Mouse (Mus musculus) kidney, embryonic 15.5 days (tissue): Measurements from ENCODE around the gene Chst11. TPM values are rescaled to one million over a fixed set of nuclear protein-coding genes. Genes with fewer than 3 reads are reported as not detected.

ENCODE experiments used
- ATAC-seq: fragments of 200-750 bp; cut with Nextera tagmentation; replicated peaks from 2 replicates; pipeline ENCODE4 v1.8.0; 2017; ENCODE audit warnings: moderate TSS enrichment; ENCODE audit not compliant: low FRiP score
- H3K27ac ChIP-seq: fragments of 300-500 bp; sonication (generic); 2 replicates; pipeline ENCODE4 v1.5.1; 2015; ENCODE audit warnings: mild to moderate bottlenecking, inconsistent platforms
- H3K27me3 ChIP-seq: fragments of 300-500 bp; sonication (generic); 2 replicates; pipeline ENCODE4 v1.6.1; 2015; ENCODE audit warnings: inconsistent platforms
- H3K36me3 ChIP-seq: fragments of 300-500 bp; sonication (generic); 2 replicates; pipeline ENCODE4 v1.6.1; 2015; ENCODE audit warnings: inconsistent platforms
- H3K4me1 ChIP-seq: fragments of 300-500 bp; sonication (generic); 2 replicates; pipeline ENCODE4 v1.6.1; 2015; ENCODE audit warnings: inconsistent platforms
- H3K4me2 ChIP-seq: fragments of 300-500 bp; sonication (generic); 2 replicates; pipeline ENCODE4 v1.6.1; 2015; ENCODE audit warnings: moderate library complexity, mild to moderate bottlenecking, inconsistent platforms
- H3K4me3 ChIP-seq: fragments of 300-500 bp; sonication (generic); replicated peaks from 2 replicates; pipeline ENCODE4 v1.5.1; 2015; ENCODE audit warnings: mild to moderate bottlenecking, inconsistent platforms
- H3K9ac ChIP-seq: fragments of 300-500 bp; sonication (generic); 2 replicates; pipeline ENCODE4 v1.6.1; 2015; ENCODE audit warnings: mild to moderate bottlenecking, inconsistent platforms
- H3K9me3 ChIP-seq: fragments of 300-500 bp; sonication (generic); replicated peaks from 2 replicates; pipeline ENCODE4 v1.6.1; 2016; ENCODE audit warnings: inconsistent platforms
- WGBS: fragments of 180-500 bp; shearing (Covaris S2); methylation state at CpG from one replicate; pipeline ENCODE4 v1.1.7; 2015; ENCODE audit warnings: mixed read lengths; 5-methylcytosine and 5-hydroxymethylcytosine counted together
- polyA plus RNA-seq: library from polyadenylated mRNA; unstranded; fragments of >200 nt; fragmentation: Nextera tagmentation; extraction: Ambion mirVana; gene quantifications from 2 replicates; pipeline ENCODE4 v1.2.1, GENCODE M21; 2015

Chst11 gene
- polyA plus RNA-seq, 1 experiment from 2014 or later = 3.8 TPM

- Histone ChIP-seq H3K4me2 (peak overlapping the region; percentile 12; the same call in 1 of the 2 replicates), H3K27me3 (no peaks in the 10 kb centered on the region), H3K9me3 (no peaks in the 10 kb centered on the region), H3K4me1 (peaks cover 68% of the 10 kb centered on the region), H3K36me3 (no peaks in the 10 kb centered on the region), H3K27ac (peak overlapping the region; percentile 96), H3K4me3 (no peak overlapping the region), H3K9ac (no peak overlapping the region)
- ATAC-seq = peak; percentile 93
- 11% methylated on average over 10 of the region's 10 CpGs for WGBS
Observed at GRCm38 (mm10) chr10:83042613-83043477, 57.5 kb downstream of the Chst11 start.

- H3K4me2 ChIP-seq = peak overlapping the region; percentile 12; the same call in 1 of the 2 replicates
- WGBS = 54% methylated on average over 2 of the region's 2 CpGs
- H3K4me1 ChIP-seq = peaks cover 73% of the 10 kb centered on the region
- peak overlapping the region; percentile 96 for H3K27ac ChIP-seq
- ATAC-seq = no peak
- H3K9me3 ChIP-seq = no peaks in the 10 kb centered on the region
- H3K9ac ChIP-seq = no peak overlapping the region
- no peaks in the 10 kb centered on the region for H3K36me3 ChIP-seq
- H3K27me3 ChIP-seq = no peaks in the 10 kb centered on the region
- no peak overlapping the region for H3K4me3 ChIP-seq
Observed at GRCm38 (mm10) chr10:83043478-83044259, 58.4 kb downstream of the Chst11 start.

- ATAC-seq = no peak
Observed at GRCm38 (mm10) chr10:83049174-83049780, 64.0 kb downstream of the Chst11 start.

GRCm38 (mm10) chr10:83053886-83054550 lies 68.7 kb downstream of the Chst11 start:
- Histone ChIP-seq H3K4me2 (no peak overlapping the region), H3K4me1 (peaks cover 2% of the 10 kb centered on the region; the same call in 1 of the 2 replicates), H3K9ac (no peak overlapping the region), H3K27me3 (no peaks in the 10 kb centered on the region), H3K36me3 (no peaks in the 10 kb centered on the region), H3K4me3 (no peak overlapping the region), H3K27ac (no peak overlapping the region), H3K9me3 (no peaks in the 10 kb centered on the region)
- 75% methylated on average over 10 of the region's 10 CpGs for WGBS
- ATAC-seq = no peak

More at GRCm38 (mm10) chr10:83049174-83049780, 64.0 kb downstream of the Chst11 start:
- H3K4me3 ChIP-seq = no peak overlapping the region
- no peaks in the 10 kb centered on the region for H3K36me3 ChIP-seq
- no peak overlapping the region for H3K4me2 ChIP-seq
- H3K9ac ChIP-seq = no peak overlapping the region
- no peaks in the 10 kb centered on the region for H3K9me3 ChIP-seq
- 60% methylated on average over 12 of the region's 12 CpGs for WGBS
- peaks cover 39% of the 10 kb centered on the region for H3K4me1 ChIP-seq
- no peaks in the 10 kb centered on the region for H3K27me3 ChIP-seq
- H3K27ac ChIP-seq = no peak overlapping the region

GRCm38 (mm10) chr10:83056291-83056690 lies 71.0 kb downstream of the Chst11 start:
- no peak overlapping the region for H3K27ac ChIP-seq
- no peaks in the 10 kb centered on the region for H3K36me3 ChIP-seq
- H3K9ac ChIP-seq = no peak overlapping the region
- no peaks in the 10 kb centered on the region for H3K9me3 ChIP-seq
- no peaks in the 10 kb centered on the region for H3K27me3 ChIP-seq
- H3K4me1 ChIP-seq = peaks cover 10% of the 10 kb centered on the region
- no peak overlapping the region for H3K4me3 ChIP-seq
- no peak overlapping the region for H3K4me2 ChIP-seq
- 85% methylated on average over 7 of the region's 7 CpGs for WGBS
- no peak for ATAC-seq

GRCm38 (mm10) chr10:83056866-83057265 lies 71.6 kb downstream of the Chst11 start:
- 71% methylated on average over 4 of the region's 4 CpGs for WGBS
- no peak overlapping the region for H3K9ac ChIP-seq
- no peak overlapping the region for H3K27ac ChIP-seq
- no peaks in the 10 kb centered on the region for H3K36me3 ChIP-seq
- no peak overlapping the region for H3K4me3 ChIP-seq
- no peaks in the 10 kb centered on the region for H3K27me3 ChIP-seq
- no peak for ATAC-seq
- H3K4me1 ChIP-seq = peaks cover 10% of the 10 kb centered on the region
- no peaks in the 10 kb centered on the region for H3K9me3 ChIP-seq
- no peak overlapping the region for H3K4me2 ChIP-seq

- H3K27ac ChIP-seq = peak overlapping the region; percentile 6; the same call in 1 of the 2 replicates
- no peaks in the 10 kb centered on the region for H3K27me3 ChIP-seq
- H3K9me3 ChIP-seq = no peaks in the 10 kb centered on the region
- no peak for ATAC-seq
- no peak overlapping the region for H3K4me2 ChIP-seq
- H3K36me3 ChIP-seq = no peaks in the 10 kb centered on the region
- peaks cover 10% of the 10 kb centered on the region for H3K4me1 ChIP-seq
- H3K4me3 ChIP-seq = no peak overlapping the region
- no peak overlapping the region for H3K9ac ChIP-seq
- 25% methylated on average over 12 of the region's 12 CpGs for WGBS
Observed at GRCm38 (mm10) chr10:83060066-83060782, 74.9 kb downstream of the Chst11 start.

GRCm38 (mm10) chr10:83062315-83062714 lies 77.0 kb downstream of the Chst11 start:
- ATAC-seq = no peak
- Histone ChIP-seq H3K27me3 (no peaks in the 10 kb centered on the region), H3K4me3 (no peak overlapping the region), H3K4me1 (peaks cover 22% of the 10 kb centered on the region), H3K4me2 (no peak overlapping the region), H3K9me3 (no peaks in the 10 kb centered on the region), H3K9ac (no peak overlapping the region), H3K36me3 (no peaks in the 10 kb centered on the region), H3K27ac (no peak overlapping the region)
- 76% methylated on average over 9 of the region's 9 CpGs for WGBS

- Histone ChIP-seq H3K9me3 (no peaks in the 10 kb centered on the region), H3K27me3 (no peaks in the 10 kb centered on the region), H3K4me3 (no peak overlapping the region), H3K27ac (no peak overlapping the region), H3K9ac (no peak overlapping the region), H3K36me3 (no peaks in the 10 kb centered on the region), H3K4me2 (no peak overlapping the region), H3K4me1 (peaks cover 45% of the 10 kb centered on the region)
- WGBS = 95% methylated on average over 5 of the region's 5 CpGs
- no peak for ATAC-seq
Observed at GRCm38 (mm10) chr10:83064796-83065195, 79.5 kb downstream of the Chst11 start.

GRCm38 (mm10) chr10:83066159-83066558 lies 80.9 kb downstream of the Chst11 start:
- Histone ChIP-seq H3K27me3 (no peaks in the 10 kb centered on the region), H3K4me3 (no peak overlapping the region), H3K27ac (no peak overlapping the region), H3K36me3 (no peaks in the 10 kb centered on the region), H3K4me2 (no peak overlapping the region), H3K9ac (no peak overlapping the region), H3K4me1 (peaks cover 47% of the 10 kb centered on the region), H3K9me3 (no peaks in the 10 kb centered on the region)
- ATAC-seq = no peak
- 66% methylated on average over 6 of the region's 6 CpGs for WGBS

GRCm38 (mm10) chr10:83067305-83067704 lies 82.0 kb downstream of the Chst11 start:
- Histone ChIP-seq H3K9me3 (no peaks in the 10 kb centered on the region), H3K27ac (no peak overlapping the region), H3K4me1 (peaks cover 58% of the 10 kb centered on the region), H3K27me3 (no peaks in the 10 kb centered on the region), H3K4me2 (no peak overlapping the region), H3K4me3 (no peak overlapping the region), H3K36me3 (no peaks in the 10 kb centered on the region), H3K9ac (no peak overlapping the region)
- 75% methylated on average over 4 of the region's 4 CpGs for WGBS
- no peak for ATAC-seq
